Mouse (Mus musculus) embryonic facial prominence, embryonic 12.5 days (tissue): ENCODE measurements around the gene Pbx3. TPM values are rescaled to one million over a fixed set of nuclear protein-coding genes. Genes with fewer than 3 reads are reported as not detected.

Experiments
- ATAC-seq: fragments of 200-750 bp; cut with Nextera tagmentation; 2 replicates; pipeline ENCODE4 v1.8.0; 2017; ENCODE audit not compliant: insufficient number of reproducible peaks, insufficient read depth, low FRiP score, low TSS enrichment
- H3K27ac ChIP-seq: fragments of 300-500 bp; sonication (generic); 2 replicates; pipeline ENCODE4 v1.5.1; 2016; ENCODE audit warnings: mild to moderate bottlenecking
- H3K27me3 ChIP-seq: fragments of 300-500 bp; sonication (generic); 2 replicates; pipeline ENCODE4 v1.6.1; 2016; ENCODE audit warnings: mild to moderate bottlenecking, moderate library complexity
- H3K36me3 ChIP-seq: fragments of 300-500 bp; sonication (generic); 2 replicates; pipeline ENCODE4 v1.6.1; 2016; ENCODE audit warnings: mild to moderate bottlenecking
- H3K4me1 ChIP-seq: fragments of 300-500 bp; sonication (generic); 2 replicates; pipeline ENCODE4 v1.6.1; 2016
- H3K4me2 ChIP-seq: fragments of 300-500 bp; sonication (generic); replicated peaks from 2 replicates; pipeline ENCODE4 v1.6.1; 2016; ENCODE audit warnings: mild to moderate bottlenecking, moderate library complexity
- H3K4me3 ChIP-seq: fragments of 300-500 bp; sonication (generic); 2 replicates; pipeline ENCODE4 v1.5.1; 2016; ENCODE audit warnings: mild to moderate bottlenecking
- H3K9ac ChIP-seq: fragments of 300-500 bp; sonication (generic); 2 replicates; pipeline ENCODE4 v1.6.1; 2016; ENCODE audit warnings: mild to moderate bottlenecking, moderate library complexity
- H3K9me3 ChIP-seq: fragments of 300-500 bp; sonication (generic); 2 replicates; pipeline ENCODE4 v1.6.1; 2016; ENCODE audit warnings: mild to moderate bottlenecking, moderate library complexity
- WGBS: fragments of 180-500 bp; shearing (Covaris S2); methylation state at CpG from one replicate; pipeline ENCODE4 v1.1.7; 2016; 5-methylcytosine and 5-hydroxymethylcytosine counted together
- polyA plus RNA-seq: library from polyadenylated mRNA; unstranded; fragments of >200 nt; fragmentation: Nextera tagmentation; extraction: Ambion mirVana; gene quantifications from 2 replicates; pipeline ENCODE4 v1.2.1, GENCODE M21; 2016

Pbx3 gene
- polyA plus RNA-seq, 1 experiment from 2014 or later = 36.8 TPM

DNA sequence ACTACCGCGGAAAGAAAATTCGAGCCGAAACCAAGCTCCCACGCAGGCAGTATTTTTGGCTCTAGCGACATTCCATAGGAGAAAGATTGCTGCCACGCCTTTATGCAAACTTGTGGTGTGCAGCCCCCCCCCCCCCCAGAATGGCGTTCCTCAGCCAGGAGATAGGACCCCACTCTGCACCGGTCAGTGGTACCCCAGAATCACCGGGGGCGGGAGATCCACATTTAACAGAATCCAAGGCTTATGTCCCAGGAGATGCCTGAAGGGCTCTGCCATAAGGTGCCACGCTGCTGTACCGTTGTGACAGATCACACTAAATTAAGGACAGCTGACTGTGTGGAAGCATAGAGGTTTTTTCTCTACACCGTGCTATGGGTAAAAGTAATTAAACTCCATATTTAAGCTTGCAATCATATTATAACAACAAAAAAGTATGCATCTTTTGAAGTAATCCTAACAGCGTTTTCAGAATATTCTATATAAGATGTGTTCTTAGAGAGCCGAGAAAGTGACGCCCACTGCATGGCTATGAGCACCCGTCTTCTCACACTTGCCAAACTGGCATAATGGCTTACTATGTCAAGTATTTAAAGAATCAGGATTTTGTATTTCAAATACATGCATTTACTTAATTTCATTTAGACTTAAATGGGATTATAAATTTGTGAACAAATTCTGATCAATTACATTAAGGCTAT is 122.8 kb downstream of the Pbx3 start:
- WGBS = 3% methylated on average over 18 of the region's 18 CpGs
- H3K4me3 ChIP-seq = peak overlapping the region; percentile 50
- H3K9me3 ChIP-seq = no peaks in the 10 kb centered on the region
- no peaks in the 10 kb centered on the region for H3K27me3 ChIP-seq
- no peaks in the 10 kb centered on the region for H3K36me3 ChIP-seq
- H3K27ac ChIP-seq = peak overlapping the region; percentile 88
- peaks cover 28% of the 10 kb centered on the region for H3K4me1 ChIP-seq
- 0 out of 2 replicates have a peak, but pooled peaks have one; percentile 74 for ATAC-seq
- H3K4me2 ChIP-seq = peak overlapping the region; percentile 78
- peak overlapping the region; percentile 59 for H3K9ac ChIP-seq

DNA sequence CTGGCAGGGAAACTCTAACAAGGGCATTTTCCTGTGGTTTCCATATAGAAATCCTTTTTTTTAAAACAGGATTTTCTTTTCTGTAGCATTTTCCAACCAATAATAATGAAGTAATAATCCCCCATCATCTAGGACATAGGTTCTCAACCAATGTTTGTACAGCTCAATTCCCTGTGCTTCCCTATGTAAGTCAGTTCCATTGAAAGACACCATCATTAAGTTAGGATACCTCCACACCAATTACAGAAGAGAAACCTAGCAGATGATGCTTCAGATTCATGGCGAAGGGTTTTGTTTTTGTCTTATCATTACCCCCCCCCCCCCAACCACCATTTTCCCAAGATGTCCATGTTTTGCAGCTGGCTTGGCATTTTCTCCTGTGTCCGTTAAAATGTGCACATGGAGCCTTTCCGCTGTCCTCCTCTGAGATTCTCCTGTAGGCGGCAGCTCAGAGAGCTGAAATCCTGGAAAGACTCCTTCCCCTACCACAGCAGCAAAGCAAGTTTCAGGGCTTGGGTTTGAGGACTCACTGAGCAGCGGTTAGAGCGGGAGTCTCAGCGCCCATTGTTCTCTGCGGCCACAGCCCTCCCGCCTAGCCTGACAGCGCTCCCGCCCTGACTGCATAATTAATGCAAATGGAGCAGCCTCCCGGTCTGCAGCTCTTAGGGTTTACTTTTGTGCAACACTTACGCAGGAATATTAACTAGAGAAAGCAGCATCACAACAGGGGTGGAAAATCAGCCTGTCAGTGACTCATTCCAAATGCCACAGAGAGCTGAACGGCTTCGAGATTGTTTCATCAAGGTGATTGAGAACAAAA is 123.6 kb downstream of the Pbx3 start:
- Histone ChIP-seq H3K27ac (peak overlapping the region; percentile 88), H3K4me2 (peak overlapping the region; percentile 78), H3K9me3 (no peaks in the 10 kb centered on the region), H3K27me3 (no peaks in the 10 kb centered on the region), H3K9ac (peak overlapping the region; percentile 59), H3K4me3 (peak overlapping the region; percentile 50), H3K4me1 (peaks cover 28% of the 10 kb centered on the region), H3K36me3 (no peaks in the 10 kb centered on the region)
- peak; percentile 87 for ATAC-seq
- WGBS = 2% methylated on average over 15 of the region's 15 CpGs

DNA sequence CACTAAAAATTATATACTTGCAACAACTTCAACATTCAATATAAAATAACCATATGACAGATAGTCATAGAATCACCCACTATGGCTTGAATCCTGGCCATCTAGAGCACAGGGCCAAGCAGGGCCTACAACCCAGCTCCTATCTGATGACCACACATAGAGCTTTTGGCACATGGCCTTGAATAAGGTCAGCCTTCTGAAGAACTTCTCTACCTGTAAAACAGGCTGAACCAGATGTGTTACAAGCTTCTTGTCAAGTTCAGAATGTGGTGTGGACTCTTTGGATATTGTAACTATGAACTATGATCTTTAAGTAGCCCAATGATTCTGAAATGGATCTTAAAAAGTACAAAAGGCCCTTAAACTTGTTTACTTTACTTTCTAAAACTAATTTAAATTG is 132.1 kb downstream of the Pbx3 start:
- Histone ChIP-seq H3K4me2 (no peak overlapping the region), H3K4me3 (no peak overlapping the region), H3K4me1 (no peaks in the 10 kb centered on the region), H3K27ac (no peak overlapping the region), H3K9me3 (no peaks in the 10 kb centered on the region), H3K27me3 (no peaks in the 10 kb centered on the region), H3K9ac (no peak overlapping the region), H3K36me3 (no peaks in the 10 kb centered on the region)
- no peak for ATAC-seq

DNA sequence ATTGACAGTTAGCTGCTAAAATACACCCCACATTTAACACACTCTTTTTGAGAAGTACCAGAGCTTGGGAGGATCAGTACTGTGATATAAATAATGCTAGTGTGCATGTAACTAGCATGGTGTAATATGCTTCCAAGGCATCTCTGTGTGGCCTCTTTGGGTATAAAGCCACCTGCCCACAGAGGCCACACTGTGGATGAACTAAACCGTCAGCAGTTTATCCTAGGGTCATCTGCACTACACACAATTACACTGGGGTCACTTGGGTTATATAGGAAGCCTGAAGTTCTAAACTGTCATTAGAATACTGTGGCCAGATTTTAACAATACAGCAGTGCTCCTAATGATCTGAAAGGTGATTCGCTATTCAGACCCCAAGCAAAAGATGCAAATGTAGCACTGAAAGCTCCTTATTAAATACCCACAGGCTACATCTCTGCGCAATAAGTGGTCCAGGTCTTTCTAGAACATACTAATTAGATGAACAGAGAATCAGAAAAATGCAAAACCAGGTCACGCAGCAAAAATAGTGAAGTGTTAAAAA is 133.6 kb downstream of the Pbx3 start:
- Histone ChIP-seq H3K36me3 (no peaks in the 10 kb centered on the region), H3K4me2 (no peak overlapping the region), H3K27me3 (no peaks in the 10 kb centered on the region), H3K27ac (no peak overlapping the region), H3K4me3 (no peak overlapping the region), H3K4me1 (0 out of 2 replicates have a peak, but pooled peaks cover under 1% of the 10 kb centered on the region), H3K9ac (no peak overlapping the region), H3K9me3 (no peaks in the 10 kb centered on the region)
- no peak for ATAC-seq
- WGBS = 59% methylated on average over 4 of the region's 4 CpGs

DNA sequence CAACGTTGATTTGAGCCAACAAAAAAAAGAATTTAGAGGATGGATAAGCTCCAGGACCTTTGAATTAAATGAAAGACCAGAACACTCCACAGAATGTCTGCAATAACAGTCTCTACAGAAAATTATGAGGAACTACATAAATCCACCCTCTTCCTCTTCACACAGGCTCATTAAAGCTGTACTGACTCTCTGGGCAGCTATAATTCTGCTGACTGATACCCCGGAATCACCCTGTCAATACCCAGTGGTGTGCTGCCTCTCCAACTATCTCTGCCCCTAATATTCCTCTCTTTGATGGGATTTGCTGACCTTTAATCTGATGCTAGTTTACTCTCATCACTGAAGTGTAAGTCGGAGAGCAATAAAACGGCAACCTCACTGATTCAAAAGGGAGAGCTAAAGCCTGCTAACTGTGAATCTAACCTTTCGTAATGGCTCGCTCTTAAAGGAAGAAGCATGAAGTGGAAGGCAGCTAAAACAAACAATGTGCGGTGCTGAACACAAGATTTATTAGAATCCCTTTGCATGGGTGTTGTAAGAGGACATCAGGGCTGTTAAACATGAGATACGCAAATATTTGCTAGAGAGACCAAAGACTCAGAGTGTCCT is 137.4 kb downstream of the Pbx3 start:
- Histone ChIP-seq H3K9me3 (no peaks in the 10 kb centered on the region), H3K4me3 (no peak overlapping the region), H3K27me3 (no peaks in the 10 kb centered on the region), H3K4me1 (peaks cover 20% of the 10 kb centered on the region), H3K4me2 (no peak overlapping the region), H3K36me3 (no peaks in the 10 kb centered on the region), H3K27ac (no peak overlapping the region), H3K9ac (no peak overlapping the region)
- 60% methylated on average over 8 of the region's 8 CpGs for WGBS
- ATAC-seq = no peak

DNA sequence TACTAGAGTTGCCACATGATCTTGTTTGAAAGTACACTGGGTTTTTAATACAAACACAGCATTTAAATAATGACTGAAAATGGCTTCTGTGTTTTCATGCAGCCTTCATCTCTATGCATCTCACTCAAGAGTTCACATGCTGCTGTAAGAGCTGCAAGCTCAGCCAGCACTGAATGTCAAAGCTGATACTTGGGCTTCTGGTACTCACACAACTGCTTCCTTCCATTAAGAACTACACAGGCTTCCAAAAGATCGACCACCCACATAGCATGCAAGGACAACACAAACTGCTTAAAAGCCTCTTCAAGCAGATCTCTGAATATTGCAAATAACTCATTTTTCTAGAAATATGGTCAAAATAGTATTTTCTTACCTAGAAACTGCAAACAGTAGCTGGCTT is 138.7 kb downstream of the Pbx3 start:
- Histone ChIP-seq H3K4me1 (peaks cover 22% of the 10 kb centered on the region), H3K9me3 (no peaks in the 10 kb centered on the region)
- 47% methylated on average over 1 of the region's 1 CpGs for WGBS

DNA sequence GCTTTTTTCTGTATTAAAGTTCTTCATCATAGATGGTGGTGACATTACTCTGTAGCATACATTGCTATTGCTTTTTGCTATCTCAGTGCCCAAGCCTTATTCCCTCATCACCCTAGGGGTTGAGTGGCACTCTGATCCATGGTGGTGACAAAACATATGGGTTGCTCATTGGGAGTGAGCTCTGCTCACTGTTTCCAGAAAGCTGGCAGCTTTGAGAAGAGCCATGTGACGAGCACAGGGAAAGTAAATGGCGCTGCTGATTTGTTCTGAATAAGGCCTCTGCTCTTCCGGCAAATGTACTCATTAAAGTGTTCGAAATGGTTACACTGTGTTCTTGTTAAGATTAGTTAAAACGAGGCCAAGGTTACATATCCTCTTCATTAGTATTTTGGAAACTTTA is 139.7 kb downstream of the Pbx3 start:
- H3K4me3 ChIP-seq = no peak overlapping the region
- WGBS = 82% methylated on average over 5 of the region's 5 CpGs
- H3K4me2 ChIP-seq = no peak overlapping the region
- no peaks in the 10 kb centered on the region for H3K27me3 ChIP-seq
- H3K4me1 ChIP-seq = peaks cover 23% of the 10 kb centered on the region
- ATAC-seq = no peak
- H3K9me3 ChIP-seq = no peaks in the 10 kb centered on the region
- no peaks in the 10 kb centered on the region for H3K36me3 ChIP-seq
- no peak overlapping the region for H3K27ac ChIP-seq
- no peak overlapping the region for H3K9ac ChIP-seq

More for the DNA sequence above, 138.7 kb downstream of the Pbx3 start:
- no peak overlapping the region for H3K27ac ChIP-seq
- H3K4me2 ChIP-seq = no peak overlapping the region
- no peak overlapping the region for H3K4me3 ChIP-seq
- no peak for ATAC-seq
- no peaks in the 10 kb centered on the region for H3K27me3 ChIP-seq
- no peaks in the 10 kb centered on the region for H3K36me3 ChIP-seq
- no peak overlapping the region for H3K9ac ChIP-seq

DNA sequence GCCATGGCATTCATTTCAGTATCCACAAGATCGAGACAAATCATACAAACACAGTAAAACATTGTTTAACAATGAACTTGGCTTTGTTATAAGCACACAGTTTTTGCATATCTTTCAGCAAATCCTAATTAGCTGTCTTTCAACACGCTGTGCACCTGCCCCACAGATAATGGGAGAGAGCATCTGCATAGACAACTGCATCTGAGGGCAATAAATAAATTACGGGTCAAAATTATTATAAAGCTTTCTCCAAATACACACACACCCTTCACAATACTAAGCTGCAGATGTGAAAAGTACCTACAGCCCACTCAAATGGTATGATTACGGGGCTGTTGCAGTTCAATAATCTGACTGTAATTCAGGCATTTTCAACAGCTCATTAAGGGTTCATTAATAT is 145.3 kb downstream of the Pbx3 start:
- H3K27me3 ChIP-seq = no peaks in the 10 kb centered on the region
- H3K9ac ChIP-seq = no peak overlapping the region
- no peaks in the 10 kb centered on the region for H3K9me3 ChIP-seq
- no peak overlapping the region for H3K4me2 ChIP-seq
- H3K4me1 ChIP-seq = peaks cover 21% of the 10 kb centered on the region
- H3K36me3 ChIP-seq = no peaks in the 10 kb centered on the region
- no peak overlapping the region for H3K27ac ChIP-seq
- ATAC-seq = no peak
- 88% methylated on average over 4 of the region's 4 CpGs for WGBS
- H3K4me3 ChIP-seq = no peak overlapping the region

DNA sequence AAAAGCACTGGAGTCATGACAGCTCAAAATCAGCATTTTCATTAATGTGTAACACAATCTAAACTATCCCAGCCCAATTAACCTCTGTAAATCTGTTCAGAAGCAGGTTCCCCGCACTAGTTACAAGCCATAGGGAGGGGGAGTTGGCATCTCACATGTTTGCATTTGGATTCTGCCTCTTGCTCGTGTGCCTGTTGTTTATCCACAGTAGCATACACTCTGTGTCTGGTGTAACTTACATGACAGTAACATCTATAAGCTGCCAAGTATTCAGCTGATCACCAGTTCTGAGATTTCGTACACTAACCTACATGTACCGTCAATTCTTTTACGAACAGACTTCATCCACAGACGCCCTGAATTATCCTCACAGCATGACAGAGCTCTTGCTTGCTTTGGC is 147.5 kb downstream of the Pbx3 start:
- ATAC-seq = no peak
- no peak overlapping the region for H3K27ac ChIP-seq
- H3K4me1 ChIP-seq = peaks cover 5% of the 10 kb centered on the region; the same call in 1 of the 2 replicates
- H3K9me3 ChIP-seq = no peaks in the 10 kb centered on the region
- no peak overlapping the region for H3K4me3 ChIP-seq
- WGBS = 50% methylated on average over 6 of the region's 6 CpGs
- no peaks in the 10 kb centered on the region for H3K27me3 ChIP-seq
- no peak overlapping the region for H3K9ac ChIP-seq
- no peak overlapping the region for H3K4me2 ChIP-seq
- no peaks in the 10 kb centered on the region for H3K36me3 ChIP-seq

DNA sequence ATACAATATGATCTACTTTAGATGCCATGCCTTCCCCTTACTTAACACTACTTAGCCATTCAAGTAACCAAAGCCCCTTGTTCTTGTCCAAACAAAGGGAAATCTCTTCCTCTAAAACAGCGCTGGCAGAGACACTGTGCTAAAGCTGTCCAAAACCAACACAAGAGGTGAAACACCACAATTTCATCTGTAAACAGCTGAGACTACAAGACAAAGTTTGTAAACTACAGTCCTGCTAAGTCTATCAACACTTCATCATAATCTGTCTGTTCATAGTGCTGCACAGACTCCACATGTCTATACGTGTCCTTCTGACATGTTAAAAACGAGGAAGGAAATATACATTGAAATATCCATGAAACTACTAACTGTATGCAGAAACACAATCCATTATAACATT is 151.5 kb downstream of the Pbx3 start:
- H3K4me2 ChIP-seq = no peak overlapping the region
- 85% methylated on average over 3 of the region's 3 CpGs for WGBS
- no peak overlapping the region for H3K27ac ChIP-seq
- no peaks in the 10 kb centered on the region for H3K27me3 ChIP-seq
- ATAC-seq = no peak
- H3K4me3 ChIP-seq = no peak overlapping the region
- no peaks in the 10 kb centered on the region for H3K4me1 ChIP-seq
- no peaks in the 10 kb centered on the region for H3K9me3 ChIP-seq
- H3K9ac ChIP-seq = no peak overlapping the region
- no peaks in the 10 kb centered on the region for H3K36me3 ChIP-seq

DNA sequence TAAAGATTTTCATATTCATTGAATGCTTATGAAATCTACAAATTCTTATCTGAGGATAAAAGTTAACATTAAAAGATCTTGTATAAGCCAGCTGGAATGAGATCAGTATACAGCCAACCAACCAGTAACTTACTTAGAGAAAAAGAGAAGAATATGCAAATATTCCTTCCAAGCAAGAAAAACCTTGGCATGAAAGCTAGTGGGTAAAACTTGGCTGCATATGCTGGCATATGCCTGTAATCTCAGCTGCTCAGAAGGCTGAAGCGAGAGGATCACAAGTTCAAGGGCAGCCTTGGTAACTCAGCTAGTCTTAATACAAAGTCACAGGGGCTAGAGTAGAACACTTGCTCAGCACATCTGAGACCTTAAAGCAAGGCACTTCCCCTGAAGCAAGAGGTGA is 153.8 kb downstream of the Pbx3 start:
- H3K27me3 ChIP-seq = no peaks in the 10 kb centered on the region
- 100% methylated on average over 1 of the region's 1 CpGs for WGBS
- no peak overlapping the region for H3K4me2 ChIP-seq
- H3K4me3 ChIP-seq = no peak overlapping the region
- H3K4me1 ChIP-seq = no peaks in the 10 kb centered on the region
- no peaks in the 10 kb centered on the region for H3K36me3 ChIP-seq
- no peak for ATAC-seq
- H3K27ac ChIP-seq = no peak overlapping the region
- H3K9me3 ChIP-seq = no peaks in the 10 kb centered on the region
- H3K9ac ChIP-seq = no peak overlapping the region
